Mouse (Mus musculus): ENCODE data around the gene Mapk7.
A peak's percentile ranks its signal among the peaks of the same experiment; 100 is the strongest.

The Mapk7 gene

DNA sequence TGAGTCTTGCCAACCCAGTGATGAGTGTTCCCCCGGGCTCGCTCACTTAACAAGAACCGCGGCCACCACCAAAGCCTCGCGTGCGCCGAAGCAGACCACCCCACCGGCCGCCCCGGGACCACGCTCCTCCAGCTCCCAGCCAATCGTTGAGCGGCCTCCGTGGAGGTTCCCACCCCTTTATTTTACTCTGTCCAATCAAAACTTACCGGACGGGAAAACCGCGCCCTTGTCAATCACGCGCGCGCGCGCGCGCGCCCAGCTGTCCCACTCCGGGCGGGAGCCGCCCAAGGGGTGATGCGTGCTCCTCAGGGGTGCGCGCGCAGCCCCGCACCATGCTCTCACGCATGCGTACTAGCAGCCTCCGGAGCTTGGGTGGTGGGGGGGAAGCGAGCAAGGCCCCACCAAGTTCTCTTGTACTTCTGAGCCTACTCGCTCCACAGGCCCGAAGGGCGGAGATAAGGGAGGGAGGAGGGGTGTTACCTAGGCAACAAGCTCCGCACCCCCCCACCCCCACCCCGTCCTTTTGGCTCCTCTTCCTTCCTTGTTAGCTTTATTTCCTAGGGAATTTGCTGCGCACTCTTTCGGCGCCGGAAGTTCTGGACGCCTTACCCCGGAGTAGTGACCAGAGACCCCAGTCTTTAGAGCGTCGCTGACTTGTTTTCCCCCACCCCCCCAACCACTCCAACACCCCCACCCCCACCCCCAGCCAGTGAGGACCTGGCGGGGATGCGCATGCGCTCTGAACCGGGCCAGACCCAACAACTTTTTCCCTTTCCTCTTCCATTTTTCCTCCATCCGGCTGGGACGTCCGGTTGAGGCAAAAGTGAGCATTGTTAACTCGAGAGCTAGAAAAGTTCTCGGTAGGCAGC lies at the start of gene Mapk7:
Mapk7 (minus strand) TSS at position 278 of the 869 bp plus-strand sequence.
- peak; percentile 92 for DNase-seq (ENCODE audit: low read depth)

DNA sequence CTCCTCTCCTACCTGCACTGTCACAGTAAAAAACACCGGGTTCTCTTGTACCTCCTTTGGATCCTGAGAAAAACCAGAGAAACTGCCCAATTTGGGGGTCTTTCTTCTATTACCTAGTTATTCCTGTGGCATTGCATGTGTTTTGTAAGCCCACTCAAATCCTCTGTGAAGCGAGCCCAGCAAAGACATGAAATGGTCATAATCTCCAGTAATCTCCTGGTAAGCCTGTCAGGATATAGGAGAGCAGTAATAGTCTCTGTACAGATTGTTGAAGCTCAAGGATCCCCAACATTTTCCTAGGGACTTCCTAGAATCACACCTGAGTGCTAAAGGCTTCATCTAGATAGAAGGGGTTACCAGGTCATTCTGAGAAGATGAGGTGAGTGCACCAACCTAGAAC lies 46.9 kb upstream of the Mapk7 start:
- DNase-seq (ENCODE audit: low read depth), result no peak

DNA sequence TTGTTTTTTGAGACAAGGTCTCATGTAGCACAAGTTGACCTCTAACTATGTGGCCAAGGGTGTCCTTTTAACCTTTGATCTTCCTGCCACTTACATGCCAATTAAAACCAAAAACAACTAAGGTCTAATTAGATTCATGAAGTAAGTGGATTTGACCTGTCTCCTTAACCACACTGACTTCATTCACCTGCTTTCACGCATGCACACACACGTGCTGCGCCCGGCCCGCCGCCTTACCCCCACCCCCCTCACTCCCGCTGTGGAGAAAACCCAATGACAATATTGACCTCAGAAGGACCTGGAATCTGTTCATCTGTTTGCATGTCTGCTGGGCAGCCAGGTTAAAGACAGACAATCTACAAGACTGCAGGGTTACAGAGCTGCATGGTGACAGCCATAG lies 46.4 kb upstream of the Mapk7 start:
- no peak for DNase-seq (ENCODE audit: low read depth)

DNA sequence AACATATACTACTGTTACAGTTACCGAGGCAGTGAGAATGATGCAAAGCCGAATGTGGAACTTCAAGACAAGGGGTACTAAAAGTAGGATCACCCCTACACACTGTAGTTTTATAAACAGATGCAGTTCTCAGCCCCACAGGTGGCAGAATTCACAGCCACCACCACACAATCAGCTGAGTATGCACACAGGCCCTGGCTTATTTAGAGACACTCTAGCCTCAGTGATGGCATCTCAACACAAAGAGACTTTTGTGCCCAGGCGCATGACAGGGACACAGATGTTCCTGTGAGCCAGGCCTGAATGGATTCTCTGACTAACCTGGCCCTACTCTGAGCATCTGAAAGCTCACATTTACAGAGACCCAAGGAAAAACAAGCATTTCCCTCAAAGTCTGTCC lies 43.2 kb upstream of the Mapk7 start:
- DNase-seq (ENCODE audit: low read depth), result no peak

DNA sequence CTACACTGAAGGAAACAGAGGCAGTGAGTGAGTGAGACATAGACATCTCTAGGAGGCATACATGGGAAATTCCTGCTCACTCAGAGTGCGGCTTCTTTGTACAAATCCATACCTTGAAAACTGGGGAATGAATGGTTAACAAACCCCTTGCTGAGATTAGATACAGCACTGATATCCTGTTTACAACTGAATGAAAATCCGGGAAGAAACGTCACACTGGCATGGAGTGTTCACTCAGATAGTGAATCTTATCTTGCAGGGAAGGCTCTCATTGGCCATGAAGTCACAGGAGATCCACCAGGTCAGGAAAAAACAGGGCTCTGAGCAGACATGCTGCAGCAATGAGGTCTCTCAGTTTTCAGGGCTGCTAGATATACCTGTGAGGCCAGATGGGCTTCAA lies 42.7 kb upstream of the Mapk7 start:
- no peak for DNase-seq (ENCODE audit: low read depth)

DNA sequence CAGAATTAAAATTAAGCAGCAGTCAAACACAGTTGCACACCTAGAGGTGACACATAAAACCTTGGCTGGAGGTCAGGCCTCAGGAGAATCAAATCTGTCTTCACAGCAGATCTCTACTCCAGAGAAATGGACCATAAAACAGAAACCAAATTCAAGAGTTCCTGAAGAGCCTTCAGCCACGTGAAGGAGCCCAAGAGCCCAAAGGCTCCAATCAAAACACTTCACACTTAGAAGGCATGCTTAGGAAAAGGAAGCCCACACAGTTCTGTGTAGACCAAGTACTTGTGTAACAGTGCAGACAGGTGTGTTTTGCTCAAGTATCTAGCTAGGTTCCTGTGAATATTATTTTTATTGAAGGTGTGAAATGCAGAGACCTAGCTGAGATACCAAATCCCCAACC lies 41.3 kb upstream of the Mapk7 start:
- no peak for DNase-seq (ENCODE audit: low read depth)

DNA sequence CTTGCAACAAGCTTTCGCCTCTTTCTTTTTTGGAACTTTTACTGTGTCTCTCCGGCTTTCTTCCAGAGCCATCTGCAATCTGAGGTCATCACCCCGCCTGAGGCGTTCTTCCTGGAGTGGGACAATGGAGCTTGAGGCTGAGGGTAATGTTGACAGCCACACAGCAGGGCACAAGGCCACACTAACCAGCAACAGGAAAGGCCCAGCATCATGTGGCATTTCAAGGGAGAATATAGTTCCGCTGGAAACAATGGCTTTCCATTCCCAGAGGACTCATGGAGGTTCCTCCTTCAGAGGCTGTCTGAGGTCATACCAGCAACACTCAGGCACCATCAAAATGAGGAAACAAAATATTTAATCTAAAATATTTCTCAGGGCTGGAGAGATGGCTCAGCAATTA lies 39.4 kb upstream of the Mapk7 start:
- no peak for DNase-seq (ENCODE audit: low read depth)

DNA sequence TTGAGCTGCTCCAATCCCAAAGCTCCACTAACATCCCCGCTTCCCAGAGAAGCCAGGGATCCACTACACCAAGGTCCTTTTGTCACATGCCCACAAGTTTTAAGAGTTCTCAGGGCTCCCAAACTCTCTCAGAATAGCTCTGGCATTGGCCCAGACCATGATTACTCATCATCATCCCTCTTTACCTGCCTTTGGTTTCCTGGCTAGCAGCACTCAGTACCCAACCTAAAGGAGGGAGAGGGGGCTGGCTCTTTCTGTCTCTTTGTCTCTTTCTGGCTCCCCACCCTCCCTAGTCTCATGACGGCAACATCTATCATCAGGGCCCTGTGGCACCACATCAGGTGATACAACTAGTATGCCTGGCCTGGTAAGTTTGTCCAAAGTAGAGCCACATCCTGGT lies 38.6 kb upstream of the Mapk7 start:
- no peak for DNase-seq (ENCODE audit: low read depth)

DNA sequence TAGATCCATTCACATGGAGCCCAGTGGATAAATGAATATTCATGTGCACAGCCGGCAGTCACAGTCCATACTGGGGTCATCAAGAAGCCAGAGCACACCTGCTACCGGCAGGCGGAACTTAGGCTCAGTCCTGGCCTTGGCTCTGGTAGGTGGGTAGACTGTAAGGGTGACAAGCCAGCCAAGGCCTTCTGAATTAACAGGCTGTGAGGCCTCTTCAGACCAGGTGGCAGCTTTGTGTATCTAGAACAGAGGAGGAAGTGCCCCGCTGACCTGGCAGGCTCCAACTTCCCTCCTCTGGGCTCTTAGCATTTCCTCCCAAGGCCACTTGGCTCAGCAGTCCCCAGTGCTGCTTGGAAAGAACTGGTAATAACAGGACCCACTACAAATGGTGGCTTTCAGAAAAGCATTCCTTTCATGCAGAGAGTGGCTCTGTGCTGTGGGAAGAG lies 35.1 kb upstream of the Mapk7 start:
- DNase-seq (ENCODE audit: low read depth), result no peak

DNA sequence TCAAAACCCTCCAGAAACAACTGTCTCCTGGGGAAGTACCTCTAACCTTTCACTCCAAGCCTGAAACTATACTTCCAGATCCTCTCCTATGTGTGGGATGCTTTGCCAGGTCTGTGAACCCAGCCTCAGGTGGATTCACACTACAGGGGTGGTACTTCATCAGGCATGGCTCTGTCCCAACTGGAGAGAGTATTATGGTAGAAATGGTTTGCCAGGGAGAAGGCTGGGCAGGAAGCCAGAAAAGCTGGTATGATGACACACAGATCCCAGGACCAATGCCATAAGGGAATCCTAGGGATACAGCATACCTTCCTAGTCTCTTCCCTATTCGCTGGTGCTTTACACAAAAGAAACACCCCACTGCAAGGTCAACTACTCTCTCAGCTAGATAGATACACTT lies 32.7 kb upstream of the Mapk7 start:
- no peak for DNase-seq (ENCODE audit: low read depth)

DNA sequence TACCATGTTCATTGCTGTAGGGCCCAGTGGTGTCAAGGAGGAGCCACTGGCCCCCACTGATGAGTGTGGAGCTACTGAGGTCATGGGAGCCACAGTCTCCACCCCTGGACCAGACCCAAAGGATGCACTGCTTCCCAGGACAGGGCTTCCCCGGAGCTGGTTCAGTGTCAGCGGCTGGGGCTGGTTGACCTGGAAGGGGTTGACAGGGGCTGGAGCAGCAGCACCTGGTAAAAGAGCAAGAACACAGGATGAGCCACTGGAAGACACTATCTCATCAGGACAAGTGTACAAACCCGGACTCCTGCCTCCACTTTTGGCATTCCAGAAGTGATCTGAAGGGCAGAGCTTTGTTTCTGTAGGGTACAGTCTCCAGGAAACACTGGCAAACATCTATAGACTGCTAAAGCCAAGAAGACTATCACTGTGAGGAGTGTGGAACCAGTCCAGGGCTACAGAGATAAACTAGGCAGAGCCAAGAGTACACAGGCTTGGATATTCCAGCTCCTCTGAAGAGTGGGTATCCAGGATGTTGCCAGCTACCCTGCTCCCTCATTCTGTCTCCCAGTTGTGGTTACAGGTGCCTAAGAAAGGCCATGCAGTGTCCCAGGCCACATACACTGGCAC lies 25.4 kb upstream of the Mapk7 start:
- DNase-seq (ENCODE audit: low read depth), result no peak

DNA sequence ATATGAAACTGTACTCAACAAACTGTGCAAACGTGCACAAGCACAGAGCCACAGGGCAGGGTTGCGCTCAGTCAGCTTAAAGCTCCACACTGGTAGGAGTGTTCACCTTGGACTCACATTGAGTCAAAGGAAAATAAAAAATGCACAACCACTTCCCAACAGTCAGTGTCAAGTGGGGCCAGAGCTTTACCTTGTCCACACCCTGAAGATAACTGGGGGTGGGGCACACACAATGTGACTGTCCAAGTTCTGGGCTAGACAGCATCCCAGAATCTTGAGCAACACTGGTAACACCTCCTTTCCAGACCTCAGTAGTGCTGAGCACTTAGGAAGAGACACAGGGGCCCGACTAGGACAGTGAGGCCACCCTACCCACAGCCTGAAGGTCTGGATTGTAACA lies 24.7 kb upstream of the Mapk7 start:
- no peak for DNase-seq (ENCODE audit: low read depth)

DNA sequence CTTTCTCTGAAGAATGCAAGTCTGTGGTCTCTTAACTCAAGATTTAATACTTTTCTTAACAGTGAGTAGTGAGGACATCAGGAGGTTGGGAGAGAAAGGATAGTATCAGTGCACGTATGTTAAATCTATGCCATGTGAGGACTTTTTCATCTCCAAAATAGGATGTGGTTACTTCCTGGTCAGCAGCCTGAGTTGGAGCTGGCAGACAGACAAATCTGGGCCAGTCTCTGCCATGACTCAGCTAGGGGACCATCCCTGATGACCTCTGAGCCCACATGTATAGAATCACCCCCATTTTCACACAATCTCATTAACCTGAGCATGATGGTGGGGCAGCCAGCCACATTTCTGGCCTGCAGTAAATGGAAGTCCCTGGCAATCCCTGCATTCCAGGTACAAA lies 23.8 kb upstream of the Mapk7 start:
- no peak for DNase-seq (ENCODE audit: low read depth)

DNA sequence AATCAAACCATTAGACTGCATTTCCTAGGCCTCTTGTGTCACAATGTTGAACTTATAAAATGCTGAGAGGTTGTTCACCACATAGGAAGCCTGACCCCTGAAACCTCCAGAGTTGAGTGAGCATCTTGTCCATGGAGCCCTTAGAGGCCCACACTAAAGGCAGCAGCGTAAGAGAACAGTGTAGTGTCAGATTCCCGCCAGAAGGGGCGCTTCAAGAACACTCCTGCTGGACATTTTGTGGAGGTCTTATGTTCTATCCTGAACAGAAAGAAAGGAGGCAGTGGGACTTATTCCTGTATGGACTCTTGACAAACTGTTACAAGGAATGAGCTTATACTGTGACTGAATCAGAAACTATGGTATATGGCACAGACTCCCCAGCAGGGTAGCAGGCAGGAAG lies 20.7 kb upstream of the Mapk7 start:
- DNase-seq (ENCODE audit: low read depth), result peak; percentile 30

DNA sequence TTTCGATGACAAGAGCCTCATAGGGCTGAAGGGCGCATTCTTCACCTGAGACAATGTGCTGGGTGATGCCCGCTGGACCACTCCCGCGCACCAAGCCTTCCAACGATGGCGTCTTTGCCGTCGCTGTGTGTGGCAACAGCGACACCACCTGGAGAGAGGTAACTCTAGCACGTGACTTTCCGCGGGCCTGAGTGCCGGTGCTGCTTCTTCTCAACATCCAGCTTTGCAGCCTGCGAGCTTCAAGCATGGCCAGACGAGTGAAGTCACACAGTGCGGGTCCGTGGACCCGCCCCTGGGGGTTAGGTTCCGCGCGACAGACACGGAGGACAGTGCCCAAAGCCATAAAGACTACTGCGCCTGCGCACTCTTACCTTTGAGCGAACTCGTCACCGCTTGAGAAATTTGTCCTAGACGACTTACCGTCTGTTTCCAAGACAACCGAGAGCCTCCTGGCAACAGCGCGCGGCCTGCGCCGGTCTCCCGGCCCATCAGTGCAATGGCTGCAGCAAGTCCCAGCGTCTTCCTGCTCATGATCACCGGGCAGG lies 10.6 kb upstream of the Mapk7 start, which contains the start of gene B9d1:
B9d1 (plus strand) TSS at position 432 of the 545 bp plus-strand sequence.
- DNase-seq (ENCODE audit: low read depth), result peak; percentile 98

DNA sequence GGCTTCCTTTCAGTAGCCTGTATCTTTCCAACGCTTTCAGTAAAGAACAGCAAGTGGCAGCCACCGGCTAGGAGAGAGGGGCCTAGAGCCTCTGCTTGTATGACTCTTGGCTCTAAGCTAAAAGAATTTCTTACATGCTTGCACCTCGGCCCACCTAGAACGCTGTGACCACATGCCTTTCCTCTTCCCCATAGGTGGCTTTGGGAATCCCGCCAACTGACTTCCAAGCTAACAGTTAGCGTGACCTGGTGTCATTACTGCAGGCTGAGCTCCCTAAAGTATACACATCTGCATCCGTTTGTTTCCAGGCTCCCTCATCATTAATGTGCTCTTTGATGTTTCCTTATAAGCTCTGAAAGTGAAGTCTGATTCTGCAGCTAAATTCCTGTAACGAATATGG lies 9.7 kb upstream of the Mapk7 start:
- no peak for DNase-seq (ENCODE audit: low read depth)

DNA sequence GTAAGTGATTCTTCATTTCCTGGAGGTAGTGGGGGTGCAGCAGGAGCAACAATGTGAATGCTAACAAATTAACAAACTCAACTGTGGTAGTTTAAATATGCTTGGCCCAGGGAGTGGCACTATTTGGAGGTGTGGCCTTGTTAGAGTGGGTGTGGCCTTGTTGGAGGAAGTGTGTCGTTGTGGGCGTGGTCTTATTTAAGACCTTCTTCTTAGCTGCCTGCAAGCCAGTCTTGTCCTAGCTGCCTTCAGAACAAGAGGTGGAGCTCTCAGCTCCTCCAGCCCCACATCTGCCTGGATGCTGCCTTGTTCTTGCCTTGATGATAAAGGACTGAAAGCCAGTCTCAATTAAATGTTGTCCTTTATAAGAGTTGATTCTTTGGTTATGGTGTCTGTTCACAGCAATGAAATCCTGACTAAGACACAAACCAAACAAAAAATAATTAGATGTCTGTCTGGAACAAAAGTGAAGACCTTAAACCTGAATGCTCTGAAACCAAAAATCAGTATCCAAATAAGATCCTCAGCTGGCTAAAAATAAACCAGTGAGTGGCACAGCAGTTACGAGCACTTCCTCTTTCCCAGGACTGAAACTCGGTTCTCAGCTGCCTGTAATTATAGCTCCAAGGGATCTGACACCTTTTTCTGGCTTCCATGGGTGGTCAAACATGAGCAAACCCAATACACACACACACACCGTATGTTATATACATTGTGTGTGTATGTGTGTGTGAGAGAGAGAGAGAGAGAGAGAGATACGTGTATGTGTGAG lies 4.7 kb upstream of the Mapk7 start:
- no peak for DNase-seq (ENCODE audit: low read depth)

DNA sequence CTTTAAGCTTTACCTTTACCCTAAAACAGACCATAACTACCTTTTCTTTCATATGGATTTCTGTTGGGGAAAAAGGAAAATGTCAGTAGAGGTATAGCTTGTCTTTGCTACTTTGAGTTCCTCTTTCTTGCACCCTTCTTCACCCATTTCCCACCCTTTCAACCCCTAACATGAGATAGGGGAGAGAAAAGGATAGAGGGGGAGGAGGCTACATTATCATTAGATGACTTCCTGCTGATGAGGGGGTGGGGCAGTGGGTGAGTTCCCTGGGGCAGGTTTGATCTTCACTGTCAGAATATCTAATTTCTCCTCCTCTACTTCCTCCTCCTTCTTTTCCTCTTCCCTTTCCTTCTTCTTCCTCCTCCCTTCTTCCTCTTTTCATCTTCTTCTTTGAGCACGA lies 3.3 kb upstream of the Mapk7 start:
- DNase-seq (ENCODE audit: low read depth), result no peak

DNA sequence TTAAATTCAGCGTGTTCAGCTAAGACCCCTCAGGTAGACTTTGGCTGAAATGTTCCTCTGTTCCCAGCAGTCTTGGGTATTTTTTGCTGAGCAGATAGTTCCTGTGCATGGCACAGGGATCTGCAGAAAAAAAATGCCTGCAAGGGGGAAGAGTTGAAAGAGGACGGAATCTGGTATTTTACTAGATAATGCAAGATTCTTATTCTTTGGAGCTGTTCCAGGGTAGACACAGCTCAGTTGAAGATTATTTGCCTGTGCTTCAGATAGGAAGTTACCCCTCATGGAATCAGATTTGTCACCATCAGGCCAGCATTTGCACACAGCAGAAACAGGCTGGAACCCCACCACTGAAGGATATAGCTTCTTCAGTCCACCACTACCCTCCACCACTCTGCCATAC lies 1.3 kb upstream of the Mapk7 start:
- no peak for DNase-seq (ENCODE audit: low read depth)

DNA sequence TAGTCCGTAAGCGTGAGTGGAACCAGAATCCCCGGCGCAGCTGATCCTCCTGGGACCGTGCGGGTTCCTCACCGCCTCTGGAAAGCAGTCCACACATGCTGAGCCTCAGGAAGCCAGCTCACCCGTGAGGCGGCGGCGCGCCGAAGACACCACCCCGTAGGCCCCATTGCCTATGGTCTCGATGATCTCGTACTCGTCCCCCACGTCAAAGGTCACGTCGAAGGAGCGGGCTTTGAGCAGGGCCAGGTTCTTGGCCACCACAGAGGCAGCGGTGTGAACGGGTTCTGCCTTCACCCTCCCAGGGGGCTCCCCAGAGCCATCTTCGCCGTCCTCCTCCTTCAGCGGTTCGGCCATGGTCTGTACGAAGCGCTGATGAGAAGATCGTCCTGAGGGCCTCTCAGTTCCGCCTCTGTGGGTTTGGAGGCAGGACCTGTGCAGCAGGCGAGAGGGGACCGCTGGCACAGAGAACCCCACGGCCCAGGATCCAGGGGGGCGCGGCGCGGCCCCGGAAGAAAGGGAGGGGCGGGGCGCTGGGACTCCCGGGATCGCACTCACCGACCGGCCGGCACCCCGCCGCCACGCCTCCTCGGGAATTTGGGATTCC lies 579 bp downstream of the Mapk7 start:
- DNase-seq (ENCODE audit: low read depth), result peak; percentile 33

DNA sequence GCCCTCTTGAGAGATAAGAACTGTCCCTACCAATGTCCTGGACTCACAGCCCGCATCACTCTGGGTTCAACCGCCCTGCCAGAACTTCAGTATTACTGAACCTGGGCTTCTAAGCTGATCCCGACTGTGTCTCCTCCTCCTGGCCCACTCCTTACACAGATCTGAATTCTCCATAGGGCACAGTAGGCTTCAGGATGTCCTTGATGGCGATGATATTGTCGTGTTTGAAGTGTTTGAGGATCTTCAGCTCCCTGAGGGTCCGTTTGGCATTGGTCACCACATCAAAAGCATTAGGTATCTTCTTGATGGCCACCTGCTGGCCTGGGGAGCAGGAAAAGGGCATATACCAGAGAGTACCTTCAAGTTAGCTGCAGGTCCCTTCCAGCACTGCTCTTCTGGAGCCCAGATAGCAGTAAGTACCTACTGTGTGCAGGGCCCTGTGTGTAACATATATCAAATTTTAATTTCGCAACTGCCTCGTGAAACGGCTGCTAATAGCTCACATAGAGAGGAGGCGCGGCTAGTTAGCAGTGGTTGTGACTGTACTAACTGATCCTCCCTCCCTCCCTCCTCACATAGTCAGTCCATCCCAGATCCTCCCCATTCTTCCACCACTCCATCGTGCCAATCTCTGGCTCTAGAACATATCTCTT lies 1.3 kb downstream of the Mapk7 start:
- no peak for DNase-seq (ENCODE audit: low read depth)

Measured in c-Kit-positive CD71-negative TER-119-negative erythroid progenitor cells, embryonic 14.5 days (primary cell).